Mouse (Mus musculus): ENCODE results near the gene Haao.

Gene Haao

GRCm38 (mm10) chr17:83847815-83848214, at the start of gene Haao:
Haao (minus strand) TSS chr17:83847963.
- no peak for DNase-seq (ENCODE audit: low spot score)

- no peak for DNase-seq (ENCODE audit: low spot score)
Observed at GRCm38 (mm10) chr17:83897361-83897799, 49.6 kb upstream of the Haao start.

GRCm38 (mm10) chr17:83896723-83897122, 49.0 kb upstream of the Haao start:
- no peak for DNase-seq (ENCODE audit: low spot score)

GRCm38 (mm10) chr17:83895321-83895770, 47.6 kb upstream of the Haao start:
- DNase-seq (ENCODE audit: low spot score) = no peak

GRCm38 (mm10) chr17:83893134-83893533, 45.4 kb upstream of the Haao start:
- no peak for DNase-seq (ENCODE audit: low spot score)

- DNase-seq (ENCODE audit: low spot score) = no peak
Observed at GRCm38 (mm10) chr17:83891864-83892263, 44.1 kb upstream of the Haao start.

GRCm38 (mm10) chr17:83890373-83890696, 42.6 kb upstream of the Haao start:
- DNase-seq (ENCODE audit: low spot score) = no peak

- no peak for DNase-seq (ENCODE audit: low spot score)
Observed at GRCm38 (mm10) chr17:83889691-83890372, 42.1 kb upstream of the Haao start.

GRCm38 (mm10) chr17:83889329-83889690, 41.5 kb upstream of the Haao start:
- no peak for DNase-seq (ENCODE audit: low spot score)

- DNase-seq (ENCODE audit: low spot score) = no peak
Observed at GRCm38 (mm10) chr17:83887241-83887640, 39.5 kb upstream of the Haao start.

- DNase-seq (ENCODE audit: low spot score) = no peak
Observed at GRCm38 (mm10) chr17:83886395-83886794, 38.6 kb upstream of the Haao start.

- DNase-seq (ENCODE audit: low spot score) = no peak
Observed at GRCm38 (mm10) chr17:83885750-83886149, 38.0 kb upstream of the Haao start.

- DNase-seq (ENCODE audit: low spot score) = no peak
Observed at GRCm38 (mm10) chr17:83885021-83885582, 37.3 kb upstream of the Haao start.

GRCm38 (mm10) chr17:83882788-83883187, 35.0 kb upstream of the Haao start:
- DNase-seq (ENCODE audit: low spot score) = no peak

- no peak for DNase-seq (ENCODE audit: low spot score)
Observed at GRCm38 (mm10) chr17:83881071-83881470, 33.3 kb upstream of the Haao start.

- DNase-seq (ENCODE audit: low spot score) = no peak
Observed at GRCm38 (mm10) chr17:83880174-83880710, 32.5 kb upstream of the Haao start.

- no peak for DNase-seq (ENCODE audit: low spot score)
Observed at GRCm38 (mm10) chr17:83879631-83880030, 31.9 kb upstream of the Haao start.

GRCm38 (mm10) chr17:83874610-83875009, 26.8 kb upstream of the Haao start:
- DNase-seq (ENCODE audit: low spot score) = no peak

GRCm38 (mm10) chr17:83873363-83874141, 25.8 kb upstream of the Haao start:
- no peak for DNase-seq (ENCODE audit: low spot score)

- DNase-seq (ENCODE audit: low spot score) = peak; percentile 64
Observed at GRCm38 (mm10) chr17:83872806-83873348, 25.1 kb upstream of the Haao start.

- no peak for DNase-seq (ENCODE audit: low spot score)
Observed at GRCm38 (mm10) chr17:83871354-83871753, 23.6 kb upstream of the Haao start.

GRCm38 (mm10) chr17:83870385-83870784, 22.6 kb upstream of the Haao start:
- DNase-seq (ENCODE audit: low spot score) = no peak

- no peak for DNase-seq (ENCODE audit: low spot score)
Observed at GRCm38 (mm10) chr17:83866582-83866981, 18.8 kb upstream of the Haao start.
